Mouse (Mus musculus) monocyte, adult 2 months (primary cell): ENCODE data around the gene Elovl7.

ENCODE experiments used
- DNase-seq, 2 experiments: peaks; one replicate each; pipeline ENCODE4 v3.0.0; 2022; ENCODE audit warnings: low spot score in 2 of 2, low read depth in 1 of 2

Gene Elovl7

DNA sequence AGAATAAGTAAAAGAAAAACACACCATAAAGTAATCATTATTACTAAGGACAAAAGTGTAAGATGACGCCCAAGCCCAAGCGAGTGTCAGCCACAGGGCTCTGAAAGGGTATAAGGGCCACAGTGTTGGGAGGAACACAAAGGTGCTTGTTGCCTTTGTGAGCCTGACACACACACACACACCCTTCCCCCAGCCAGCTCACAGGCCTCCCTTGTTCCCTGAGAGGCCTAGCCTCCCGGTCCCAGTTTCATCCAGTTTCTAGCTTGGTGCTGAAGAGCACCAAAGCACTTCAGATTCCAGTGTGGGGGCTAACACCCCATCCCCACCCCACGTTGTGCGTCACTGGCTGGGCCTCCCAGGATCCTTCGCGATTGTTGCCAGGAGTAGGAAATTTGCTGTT, 87.2 kb downstream of the Elovl7 start:
- DNase-seq, result no peak

DNA sequence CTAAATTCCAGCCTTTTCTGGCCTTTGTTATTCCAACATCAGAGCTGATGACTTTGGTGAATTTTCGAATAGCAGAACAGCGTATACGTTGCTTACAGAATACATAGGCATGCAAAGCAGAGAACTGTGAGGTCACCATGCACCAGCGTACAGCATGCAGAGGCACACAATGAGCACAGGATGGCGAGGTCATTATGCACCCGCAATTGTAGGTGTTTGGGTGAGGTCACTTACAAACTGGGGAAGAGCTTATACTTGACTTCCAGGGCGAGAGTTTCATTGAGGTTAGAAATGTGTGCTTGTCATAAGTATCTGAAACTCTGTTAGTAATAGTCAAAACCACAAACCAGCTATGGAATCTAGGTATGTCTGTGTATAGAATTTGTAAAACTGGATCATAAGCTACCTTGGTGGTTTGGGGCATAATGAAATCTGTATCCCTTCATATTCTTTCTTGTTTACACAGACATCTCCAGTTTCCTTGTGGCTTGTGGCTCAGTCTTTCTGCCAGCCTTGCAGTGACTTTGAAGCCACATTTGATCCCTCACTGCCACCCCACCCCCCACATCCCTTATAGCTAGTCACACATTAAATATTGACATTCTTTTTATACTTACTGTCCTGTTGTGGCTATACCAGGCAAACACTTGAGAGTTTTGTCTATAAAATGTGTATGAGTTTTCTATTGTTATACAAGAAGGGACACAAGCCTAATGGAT, 88.9 kb downstream of the Elovl7 start:
- DNase-seq, result no peak

DNA sequence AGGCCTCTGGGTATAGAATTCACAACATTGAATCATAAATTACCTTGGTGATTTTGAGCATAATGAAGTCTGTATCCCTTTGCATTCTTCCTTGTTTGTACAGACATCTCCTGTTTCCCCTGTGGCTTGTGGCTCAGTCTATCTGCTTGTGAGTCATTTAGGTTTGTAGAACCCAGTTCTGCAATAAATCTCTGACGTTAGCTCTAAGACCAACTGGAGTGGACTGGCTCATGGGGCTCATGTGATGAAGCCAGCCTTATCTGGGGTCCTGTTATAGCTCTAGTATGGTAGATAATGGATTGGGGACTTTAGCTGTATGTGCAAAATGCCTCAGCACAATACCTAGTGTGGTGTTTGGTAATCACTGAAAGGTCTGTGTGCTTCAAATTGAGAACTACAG, 89.6 kb downstream of the Elovl7 start:
- no peak for DNase-seq

DNA sequence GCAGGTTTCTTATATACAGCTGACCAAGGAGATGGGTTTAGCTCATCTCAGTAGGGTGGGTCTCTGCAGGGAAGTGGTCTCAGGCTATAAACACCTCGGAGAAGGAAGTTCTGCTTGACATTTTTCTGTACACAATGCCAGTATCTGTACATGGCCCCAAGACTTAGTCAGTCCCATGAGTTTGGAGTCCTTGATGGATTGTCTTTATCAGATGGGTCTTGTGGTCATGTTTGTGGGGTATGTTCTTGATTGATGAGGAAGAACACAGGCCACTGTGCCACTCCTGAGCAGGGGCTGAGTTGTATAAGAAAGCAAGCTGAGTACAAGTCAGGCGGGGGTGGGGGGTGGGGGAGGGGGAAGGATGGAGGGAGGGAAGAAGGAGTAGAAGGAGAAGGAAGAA, 90.5 kb downstream of the Elovl7 start:
- no peak for DNase-seq

DNA sequence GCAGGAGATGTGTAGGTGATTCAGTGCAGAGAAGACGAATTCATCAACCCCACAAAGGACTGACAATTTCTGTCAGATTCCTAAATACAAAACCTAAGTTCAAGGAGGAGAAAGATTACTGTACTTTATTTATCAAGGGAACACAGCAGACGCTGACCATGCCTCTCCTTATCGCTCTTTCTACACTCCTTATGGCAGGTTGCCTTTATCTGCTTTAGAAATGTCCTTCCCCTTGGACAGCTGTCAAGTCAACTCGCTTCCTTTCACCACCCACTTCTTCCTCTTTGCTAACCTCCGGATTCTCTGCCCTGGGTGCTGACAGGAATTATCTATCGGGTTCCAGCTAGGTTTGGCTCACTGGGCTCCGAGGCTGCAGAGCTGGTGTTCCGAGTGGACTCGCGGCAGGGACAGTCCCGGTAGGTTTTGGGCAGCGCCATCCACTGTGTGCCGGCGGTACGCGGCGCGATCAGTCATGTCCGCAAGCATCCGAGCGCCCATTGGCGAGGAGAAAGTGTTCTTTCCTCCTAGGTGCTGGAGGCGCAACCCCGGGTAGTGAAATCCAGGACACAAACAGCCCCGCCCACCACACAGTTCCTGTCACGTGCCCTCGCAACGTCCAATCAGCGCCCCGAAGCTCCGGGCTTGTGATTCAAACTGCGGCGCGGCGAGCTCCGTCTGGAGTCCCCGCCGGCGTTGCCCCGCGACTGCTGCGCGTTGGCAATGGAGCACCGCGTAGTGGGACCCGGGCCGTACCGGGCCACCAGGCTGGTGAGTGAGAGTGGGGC, 101.7 kb downstream of the Elovl7 start, which contains the start of gene Depdc1b:
Depdc1b (plus strand) TSS at position 631 of the 785 bp plus-strand sequence.
- peak; percentile 90 to 91 for DNase-seq

DNA sequence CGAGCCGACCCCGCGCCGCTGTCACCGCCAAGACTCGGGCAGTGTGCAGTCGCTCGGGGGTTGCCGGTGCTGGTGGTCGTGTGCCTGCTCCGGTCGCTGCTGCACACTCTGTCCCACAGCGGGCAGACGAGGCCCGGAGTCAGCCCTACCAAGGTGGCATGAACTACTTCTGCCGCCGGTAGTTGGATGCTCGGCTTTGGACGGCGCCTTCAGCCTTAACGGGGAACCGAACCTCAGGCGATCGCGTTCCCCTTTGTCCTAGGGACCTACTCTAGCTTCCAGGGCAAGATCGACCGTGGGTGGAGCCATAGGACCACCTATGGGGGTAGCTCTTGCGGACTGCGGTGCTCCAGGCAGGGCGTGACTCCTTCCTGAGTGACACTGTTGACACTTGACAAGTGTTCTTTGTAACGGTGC, 102.3 kb downstream of the Elovl7 start:
- DNase-seq, result no peak

DNA sequence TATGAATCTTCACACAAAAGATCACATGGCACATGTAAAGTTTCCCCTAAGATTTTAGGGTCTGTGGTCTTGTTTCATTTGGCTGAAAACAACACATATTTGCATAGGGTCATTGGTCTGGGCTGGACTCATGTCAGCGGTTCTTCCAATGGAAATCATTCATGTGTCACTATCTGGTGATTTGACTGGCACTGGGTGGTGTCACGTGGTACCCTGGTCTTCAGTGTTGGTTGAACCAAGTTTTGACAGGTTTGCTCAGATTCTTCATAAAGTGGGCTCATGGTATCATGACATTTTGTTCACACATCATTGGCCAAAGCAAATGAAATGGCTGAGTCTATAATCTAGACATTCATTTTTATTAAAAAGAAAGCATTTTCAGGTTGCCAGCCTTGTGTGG, 103.2 kb downstream of the Elovl7 start:
- DNase-seq, result no peak

DNA sequence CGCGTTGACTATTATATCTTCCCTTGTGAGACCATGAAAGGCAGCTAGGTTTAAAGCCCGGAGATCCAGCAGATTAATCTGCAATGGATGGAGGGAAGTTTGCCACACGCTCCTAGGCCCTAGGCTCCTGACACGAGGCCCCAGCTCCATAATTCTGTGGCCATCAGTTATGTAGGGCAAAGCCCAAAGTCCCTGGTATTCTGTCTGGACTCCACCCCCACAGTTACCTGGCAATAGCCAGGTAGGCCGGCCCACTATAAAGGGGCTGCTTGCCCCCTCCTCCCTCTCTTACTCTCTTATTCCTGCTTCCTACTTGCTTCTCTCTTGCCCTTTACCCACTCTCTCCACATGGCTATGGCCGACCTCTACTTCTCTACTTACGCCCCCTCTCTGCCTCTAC, 104.8 kb downstream of the Elovl7 start:
- DNase-seq, result no peak

DNA sequence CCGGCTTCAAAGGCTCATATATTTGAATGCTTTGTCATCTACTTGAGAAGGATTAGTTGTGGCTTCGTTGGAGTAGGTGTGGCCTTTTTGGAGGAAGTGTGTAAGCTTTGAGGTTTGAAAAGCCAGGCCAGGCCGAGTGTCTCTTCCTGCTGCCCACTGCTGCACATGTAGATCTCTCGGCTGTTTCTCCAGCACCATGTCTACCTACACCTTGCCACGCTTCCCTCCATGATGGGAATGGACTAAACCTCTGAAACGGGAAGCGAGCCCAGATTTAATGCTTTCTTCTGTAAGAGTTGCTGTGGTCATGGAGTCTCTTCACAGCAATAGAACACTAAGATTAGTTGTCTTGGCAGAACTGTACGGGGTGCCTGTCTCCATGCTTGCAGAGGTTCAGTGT, 106.0 kb downstream of the Elovl7 start:
- no peak for DNase-seq

DNA sequence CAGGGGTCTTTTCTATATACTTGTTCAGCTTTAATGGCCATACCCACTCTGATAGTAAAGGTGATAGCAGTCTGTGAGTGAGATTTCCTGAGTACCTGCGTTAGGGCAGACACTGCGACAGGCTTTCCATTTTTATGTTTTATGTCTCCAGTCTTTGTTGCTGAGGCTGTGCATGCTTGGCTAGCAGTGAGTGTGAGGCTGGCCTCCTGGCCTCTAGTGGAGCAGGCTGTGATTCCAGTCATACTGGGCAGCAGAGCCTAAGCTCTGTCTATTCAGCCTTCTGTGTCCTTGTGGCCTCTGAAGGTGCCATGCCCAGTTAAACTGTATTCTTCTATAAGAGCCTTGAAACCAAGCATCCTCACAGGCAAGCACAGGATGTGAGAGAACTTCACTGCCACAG, 108.3 kb downstream of the Elovl7 start:
- no peak for DNase-seq

GRCm38 (mm10) chr13:108323317-108323716, 109.1 kb downstream of the Elovl7 start:
- DNase-seq, result no peak

DNA sequence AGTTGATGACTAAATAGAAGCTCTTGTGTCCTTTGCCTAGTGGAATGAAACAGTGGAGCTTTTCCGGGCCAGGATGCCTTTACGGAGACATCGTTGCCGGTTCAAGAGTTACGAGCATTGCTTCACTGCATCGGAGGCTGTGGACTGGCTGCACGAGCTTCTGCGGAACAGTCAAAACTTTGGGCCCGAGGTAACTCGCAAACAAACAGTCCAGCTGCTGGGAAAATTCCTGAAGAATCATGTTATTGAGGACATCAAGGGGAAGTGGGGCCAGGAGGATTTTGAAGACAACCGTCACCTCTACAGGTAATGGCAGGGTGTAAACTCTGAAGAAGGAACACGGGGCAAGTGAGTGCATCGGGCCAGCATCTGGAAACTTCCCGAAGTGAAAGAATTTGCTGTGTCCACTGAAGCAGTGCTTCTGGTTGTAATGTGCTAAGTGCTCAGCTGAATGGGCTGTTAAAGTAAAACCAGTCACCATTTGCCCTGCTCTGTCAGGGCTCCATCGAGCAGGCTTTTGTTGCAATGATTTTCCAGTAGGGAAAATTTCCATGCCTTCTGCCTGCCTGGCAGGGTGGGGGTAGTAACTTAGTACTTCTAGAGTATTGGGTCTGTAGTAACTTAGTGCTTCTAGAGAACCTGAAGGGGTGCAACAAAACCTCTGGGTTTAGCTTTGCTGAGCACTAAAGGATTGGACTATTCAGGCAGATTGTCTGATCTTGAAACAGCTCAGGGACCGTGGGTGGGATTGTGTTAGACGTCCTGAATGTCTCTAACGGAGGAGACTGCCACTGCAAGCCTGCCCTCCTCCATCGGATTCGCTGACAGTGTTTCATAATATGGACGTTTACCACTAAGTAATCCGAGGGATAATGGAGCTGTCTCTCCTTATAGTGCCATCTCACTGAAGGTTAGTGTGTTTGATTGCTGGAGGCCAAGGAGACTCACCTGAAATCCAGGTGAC, 109.9 kb downstream of the Elovl7 start:
- DNase-seq, result no peak

DNA sequence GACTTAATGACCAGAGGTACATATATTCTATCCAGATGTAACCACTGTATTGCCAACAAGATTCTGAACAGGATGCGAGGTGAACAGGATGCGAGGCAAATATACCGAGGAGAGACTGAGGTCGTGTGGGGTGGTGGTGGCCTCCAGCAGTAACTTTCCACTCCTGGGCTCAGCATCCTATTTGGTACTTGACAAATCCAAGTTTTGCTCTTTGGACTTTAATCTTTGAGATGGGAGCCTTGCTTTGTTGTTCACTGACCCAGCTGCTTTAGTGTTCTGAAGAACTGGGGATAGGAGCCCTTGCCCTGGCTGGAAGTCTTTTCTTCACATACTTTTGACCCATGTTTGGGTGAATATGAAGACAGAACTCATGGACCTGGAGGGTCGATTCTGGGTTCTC, 111.7 kb downstream of the Elovl7 start:
- no peak for DNase-seq

DNA sequence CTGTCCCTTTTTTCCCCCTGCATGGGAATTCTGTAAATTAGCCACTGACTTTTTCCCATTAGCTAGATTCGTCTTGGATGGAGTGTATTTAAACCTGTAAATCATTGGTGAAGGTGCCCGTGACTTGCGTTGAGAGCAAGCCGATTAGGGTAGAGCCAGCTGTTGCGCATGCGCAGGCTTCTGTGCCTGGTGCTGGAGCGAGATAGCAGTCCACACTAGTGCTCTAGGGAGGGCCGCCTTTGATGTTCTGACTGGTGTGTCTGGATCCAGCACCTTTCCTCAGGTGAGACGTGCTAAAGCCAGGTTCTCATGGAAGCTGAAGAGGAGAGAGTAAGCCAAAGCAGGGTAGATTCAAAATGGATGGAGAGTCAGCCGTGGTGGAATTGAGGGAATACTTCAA, 112.1 kb downstream of the Elovl7 start:
- DNase-seq, result no peak

- DNase-seq, result no peak
Measured at GRCm38 (mm10) chr13:108327047-108327446, 112.8 kb downstream of the Elovl7 start.

DNA sequence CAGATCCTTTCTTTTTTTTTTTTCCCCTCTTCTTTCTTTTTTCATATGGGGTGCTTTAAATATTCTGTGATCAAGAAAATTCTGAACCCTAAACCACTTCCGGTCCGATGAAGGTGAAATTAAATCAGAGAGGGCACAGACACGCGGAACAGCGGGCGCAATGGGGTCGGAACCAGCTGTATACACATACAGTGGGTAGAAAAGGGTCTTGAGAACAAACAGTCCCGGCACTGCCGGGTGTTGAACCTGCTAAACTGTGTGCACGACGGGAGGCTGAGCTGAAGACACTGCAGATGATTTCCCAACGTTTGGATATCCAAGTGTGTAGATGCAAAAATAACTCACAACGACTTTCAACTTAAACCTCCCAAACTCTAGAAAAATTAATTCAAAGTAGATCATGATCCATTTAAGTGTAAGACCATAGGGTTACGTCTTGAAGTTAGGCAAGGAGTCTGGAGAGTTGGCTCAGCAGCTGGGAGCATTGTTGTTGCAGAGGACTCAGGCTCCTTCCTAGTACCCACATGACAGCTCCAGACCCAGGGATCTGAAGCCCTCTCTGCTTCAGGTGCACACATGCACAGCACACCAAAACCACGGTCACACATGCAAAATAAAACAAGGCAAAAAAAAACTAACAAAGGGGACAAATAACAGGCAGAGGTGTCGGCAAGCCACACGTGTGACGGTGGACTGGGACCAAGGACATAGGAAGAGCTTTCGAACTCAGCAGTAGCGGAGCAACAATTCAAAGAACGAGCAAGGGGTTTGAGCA, 114.4 kb downstream of the Elovl7 start:
- DNase-seq, result no peak

- no peak for DNase-seq
Measured at GRCm38 (mm10) chr13:108329693-108330092, 115.5 kb downstream of the Elovl7 start.
